Mouse (Mus musculus): Measurements from ENCODE around the gene Manba.
"Not testable (repeated sequence)": the region's sequence is repeated elsewhere in the genome, so short reads cannot be mapped to it uniquely, and the experiment has no call there.

Gene Manba

GRCm38 (mm10) chr3:135524900-135525299, 39.5 kb downstream of the Manba start:
- DNase-seq (ENCODE audit: low spot score in 2 of 2): not testable (repeated sequence)

- no peak for DNase-seq (ENCODE audit: low spot score in 2 of 2)
Measured at GRCm38 (mm10) chr3:135529670-135530069, 44.3 kb downstream of the Manba start.

GRCm38 (mm10) chr3:135531762-135532161, 46.4 kb downstream of the Manba start:
- no peak for DNase-seq (ENCODE audit: low spot score in 2 of 2)

- no peak for DNase-seq (ENCODE audit: low spot score in 2 of 2)
Measured at GRCm38 (mm10) chr3:135534103-135534502, 48.7 kb downstream of the Manba start.

GRCm38 (mm10) chr3:135546212-135546923, 61.0 kb downstream of the Manba start:
- DNase-seq (ENCODE audit: low spot score in 2 of 2): no peak

GRCm38 (mm10) chr3:135547298-135547697, 61.9 kb downstream of the Manba start:
- no peak for DNase-seq (ENCODE audit: low spot score in 2 of 2)

GRCm38 (mm10) chr3:135552874-135553273, 67.5 kb downstream of the Manba start:
- no peak for DNase-seq (ENCODE audit: low spot score in 2 of 2)

GRCm38 (mm10) chr3:135555192-135555591, 69.8 kb downstream of the Manba start:
- DNase-seq (ENCODE audit: low spot score in 2 of 2): no peak

- no peak for DNase-seq (ENCODE audit: low spot score in 2 of 2)
Measured at GRCm38 (mm10) chr3:135556052-135556587, 70.7 kb downstream of the Manba start.

GRCm38 (mm10) chr3:135556851-135557662, 71.6 kb downstream of the Manba start:
- no peak for DNase-seq (ENCODE audit: low spot score in 2 of 2)

GRCm38 (mm10) chr3:135562036-135562435, 76.6 kb downstream of the Manba start:
- DNase-seq (ENCODE audit: low spot score in 2 of 2): no peak

GRCm38 (mm10) chr3:135563163-135563689, 77.8 kb downstream of the Manba start:
- no peak for DNase-seq (ENCODE audit: low spot score in 2 of 2)

GRCm38 (mm10) chr3:135564706-135565105, 79.3 kb downstream of the Manba start:
- DNase-seq (ENCODE audit: low spot score in 2 of 2): no peak

GRCm38 (mm10) chr3:135565306-135565705, 79.9 kb downstream of the Manba start:
- peak in 1 of 2 experiments; percentile 40 for DNase-seq (ENCODE audit: low spot score in 2 of 2)

- no peak for DNase-seq (ENCODE audit: low spot score in 2 of 2)
Measured at GRCm38 (mm10) chr3:135567888-135568287, 82.5 kb downstream of the Manba start.

- DNase-seq (ENCODE audit: low spot score in 2 of 2): no peak
Measured at GRCm38 (mm10) chr3:135568633-135569032, 83.2 kb downstream of the Manba start.

GRCm38 (mm10) chr3:135571540-135571939, 86.1 kb downstream of the Manba start:
- no peak for DNase-seq (ENCODE audit: low spot score in 2 of 2)

- no peak for DNase-seq (ENCODE audit: low spot score in 2 of 2)
Measured at GRCm38 (mm10) chr3:135573051-135573450, 87.6 kb downstream of the Manba start.

- no peak for DNase-seq (ENCODE audit: low spot score in 2 of 2)
Measured at GRCm38 (mm10) chr3:135575126-135575525, 89.7 kb downstream of the Manba start.

- no peak for DNase-seq (ENCODE audit: low spot score in 2 of 2)
Measured at GRCm38 (mm10) chr3:135578588-135579140, 93.3 kb downstream of the Manba start.

- no peak for DNase-seq (ENCODE audit: low spot score in 2 of 2)
Measured at GRCm38 (mm10) chr3:135579179-135579578, 93.8 kb downstream of the Manba start.

All from spleen, postnatal 4 days (tissue).